ENCODE assay signal across 8 mouse cellular contexts in genomic region chr10:121476968-121477337, GRCm38 (mm10). TPM values are rescaled to one million over a fixed set of nuclear protein-coding genes. Genes with fewer than 3 reads are reported as not detected.
DNase-seq lines count a peak whose midpoint lies in the region; ATAC-seq and TF ChIP-seq lines count a peak whose summit lies in the region.

No protein-coding gene starts in this region.

- peak overlapping the region; percentile 70; the same call in 1 of the 2 replicates for H3K4me3 ChIP-seq in layer of hippocampus, adult 2 months
- peak overlapping the region; percentile 70 for H3K4me3 ChIP-seq in embryonic facial prominence, embryonic 11.5 days (ENCODE audit: low read depth, low read length)
- peak overlapping the region; percentile 95 for H3K4me3 ChIP-seq in intestine, embryonic 14.5 days (ENCODE audit: low read depth, low read length)
- H3K4me3 ChIP-seq in myocyte = peak overlapping the region; percentile 92

- no peaks in the 10 kb centered on the region for H3K4me1 ChIP-seq in embryonic facial prominence, embryonic 11.5 days (ENCODE audit: control insufficient read depth, insufficient read depth, low read length)
- H3K4me1 ChIP-seq in intestine, embryonic 14.5 days (replicated peaks; ENCODE audit: control insufficient read depth, insufficient read depth, low read length) = peaks cover 32% of the 10 kb centered on the region

- TF ChIP-seq CTCF in layer of hippocampus, adult 2 months (conservative IDR thresholded peaks at IDR 0.05) = no peak

- 0 out of 2 replicates have a peak, but pooled peaks have one; percentile 5 for ATAC-seq in embryonic facial prominence, embryonic 11.5 days (replicated peaks; ENCODE audit: insufficient number of reproducible peaks, low FRiP score, low TSS enrichment, low read depth)
- ATAC-seq in intestine, embryonic 14.5 days (replicated peaks; ENCODE audit: low FRiP score, low TSS enrichment, low read depth) = peak; percentile 0; the same call in 1 of the 2 replicates

- H3K36me3 ChIP-seq in embryonic facial prominence, embryonic 11.5 days (replicated peaks; ENCODE audit: control insufficient read depth, insufficient read depth, low read depth, low read length) = no peaks in the 10 kb centered on the region
- H3K36me3 ChIP-seq in intestine, embryonic 14.5 days (ENCODE audit: control insufficient read depth, insufficient read depth, low read length) = no peaks in the 10 kb centered on the region
- H3K36me3 ChIP-seq in myocyte (ENCODE audit: control insufficient read depth, insufficient read depth) = no peaks in the 10 kb centered on the region

- H3K27ac ChIP-seq in layer of hippocampus, adult 2 months = peak overlapping the region; percentile 57; the same call in 1 of the 2 replicates
- no peak overlapping the region for H3K27ac ChIP-seq in embryonic facial prominence, embryonic 11.5 days (replicated peaks; ENCODE audit: low read depth, low read length)
- peak overlapping the region; percentile 76 for H3K27ac ChIP-seq in intestine, embryonic 14.5 days (ENCODE audit: low read depth)

- no peaks in the 10 kb centered on the region for H3K27me3 ChIP-seq in embryonic facial prominence, embryonic 11.5 days (ENCODE audit: control insufficient read depth, insufficient read depth, low read length)
- no peaks in the 10 kb centered on the region for H3K27me3 ChIP-seq in intestine, embryonic 14.5 days (replicated peaks; ENCODE audit: control insufficient read depth, insufficient read depth, low read length)
- H3K27me3 ChIP-seq in myocyte (ENCODE audit: control insufficient read depth, insufficient read depth, insufficient read length) = no peaks in the 10 kb centered on the region

- no peak for TF ChIP-seq POLR2A in myocyte (IDR thresholded peaks at IDR 0.05; ENCODE audit: insufficient read length, low read depth)

- peak overlapping the region; percentile 51; the same call in 1 of the 2 replicates for H3K9ac ChIP-seq in embryonic facial prominence, embryonic 11.5 days (replicated peaks; ENCODE audit: low read length)
- peak overlapping the region; percentile 20; the same call in 1 of the 2 replicates for H3K9ac ChIP-seq in intestine, embryonic 14.5 days (ENCODE audit: low read length)

- H3K79me2 ChIP-seq in myocyte (ENCODE audit: control insufficient read depth, insufficient read depth) = peaks cover 38% of the 10 kb centered on the region

- DNase-seq in layer of hippocampus, adult 2 months (ENCODE audit: low spot score in 2 of 2) = no peak
- DNase-seq in layer of hippocampus, postnatal 10 days (ENCODE audit: low spot score in 2 of 2) = no peak
- no peak for DNase-seq in embryonic facial prominence, embryonic 11.5 days (ENCODE audit: low spot score)
- no peak for DNase-seq in intestine, embryonic 14.5 days (ENCODE audit: low spot score)
- DNase-seq in layer of hippocampus, postnatal 14 days (ENCODE audit: low spot score in 2 of 2) = no peak
- no peak for DNase-seq in retina, embryonic 14.5 days (ENCODE audit: low spot score)
- DNase-seq in frontal cortex, postnatal 25 days (ENCODE audit: low spot score in 2 of 2) = no peak

- peak overlapping the region; percentile 42; the same call in 1 of the 2 replicates for H3K4me2 ChIP-seq in embryonic facial prominence, embryonic 11.5 days (ENCODE audit: low read depth, low read length)
- H3K4me2 ChIP-seq in intestine, embryonic 14.5 days (ENCODE audit: low read length) = peak overlapping the region; percentile 55
- H3K4me2 ChIP-seq in myocyte (ENCODE audit: low read depth) = peak overlapping the region; percentile 79

- H3K9me3 ChIP-seq in embryonic facial prominence, embryonic 11.5 days (replicated peaks; ENCODE audit: control insufficient read depth, low read length) = no peaks in the 10 kb centered on the region
- H3K9me3 ChIP-seq in intestine, embryonic 14.5 days (ENCODE audit: control insufficient read depth, low read length) = no peaks in the 10 kb centered on the region

- WGBS in embryonic facial prominence, embryonic 11.5 days = 12% methylated on average over 8 of the region's 8 CpGs
- WGBS in intestine, embryonic 14.5 days = 22% methylated on average over 8 of the region's 8 CpGs

- no peak overlapping the region for H3ac ChIP-seq in myocyte (ENCODE audit: control insufficient read depth, insufficient read length)

TF ChIP-seq in myocyte, 11 proteins besides CTCF, POLR2A, EP300 and RAD21:
- TF ChIP-seq E2F4 (IDR thresholded peaks at IDR 0.05; ENCODE audit: insufficient read depth) (no peak), POLR2AphosphoS2 (IDR thresholded peaks at IDR 0.05; ENCODE audit: insufficient read length, low read depth) (no peak), MYOD1 (IDR thresholded peaks at IDR 0.05; ENCODE audit: control insufficient read depth in 1 of 3, insufficient read length in 2 of 3, low read depth in 2 of 3) (no peak), USF1 (IDR thresholded peaks at IDR 0.05; ENCODE audit: low read depth) (no peak), MYOG (IDR thresholded peaks at IDR 0.05; ENCODE audit: control insufficient read depth in 1 of 3, insufficient read depth in 1 of 3, insufficient read length in 2 of 3, low read depth in 2 of 3) (no peak), CEBPB (IDR thresholded peaks at IDR 0.05; ENCODE audit: insufficient read depth, poor library complexity, severe bottlenecking) (no peak), SRF (IDR thresholded peaks at IDR 0.05; ENCODE audit: control insufficient read depth, insufficient read length, low read depth) (no peak), TCF3 (IDR thresholded peaks at IDR 0.05; ENCODE audit: insufficient read length, low read depth) (no peak), REST (IDR thresholded peaks at IDR 0.05; ENCODE audit: insufficient read depth, insufficient read length) (no peak), MAX (IDR thresholded peaks at IDR 0.05; ENCODE audit: low read depth) (no peak), TCF12 (IDR thresholded peaks at IDR 0.05; ENCODE audit: insufficient read depth, poor library complexity, severe bottlenecking) (no peak)

RNA-seq across cellular contexts. Expression of gene Rassf3, which starts 0.8 kb away (rescaled TPM):
- 1 to 10 TPM; 8.8 to 9.3 TPM for total RNA-seq in layer of hippocampus, adult 2 months (2021)
- 10 to 100 TPM; 14.3 to 15.5 TPM for total RNA-seq in layer of hippocampus, postnatal 10 days (2021)
- polyA plus RNA-seq in embryonic facial prominence, embryonic 11.5 days (2014; fragmentation: Nextera tagmentation; extraction: Ambion mirVana) = 20.6 and 21.4 TPM in 2 replicates
- polyA plus RNA-seq in intestine, embryonic 14.5 days (2014; fragmentation: Nextera tagmentation; extraction: Ambion mirVana) = 20.9 and 24.6 TPM in 2 replicates
- 32.3 TPM for polyA plus RNA-seq in myocyte (2012; fragmentation: generic; extraction: Trizol)
- total RNA-seq in layer of hippocampus, postnatal 14 days (2021) = 10 to 100 TPM; 12.0 to 12.6 TPM
